Mouse (Mus musculus): ENCODE measurements around the gene Mei1. TPM values are rescaled to one million over a fixed set of nuclear protein-coding genes. Genes with fewer than 3 reads are reported as not detected.

Gene Mei1
- not detected in 2 replicates for polyA plus RNA-seq (2015; fragmentation: Nextera tagmentation; extraction: Ambion mirVana)

GRCm38 (mm10) chr15:82069898-82070297 is at the start of gene Mei1:
Mei1 (plus strand) TSS chr15:82069996.
- Histone ChIP-seq H3K4me1 (peaks cover 5% of the 10 kb centered on the region; the same call in 1 of the 2 replicates), H3K4me3 (replicated peaks) (no peak within 1 kb of the TSS), H3K9me3 (no peaks in the 10 kb centered on the region), H3K27me3 (replicated peaks) (peaks cover 25% of the 10 kb centered on the region), H3K9ac (no peak within 1 kb of the TSS), H3K36me3 (no peaks in the 10 kb centered on the region), H3K4me2 (peak within 1 kb of the TSS; percentile 33; the same call in 1 of the 2 replicates), H3K27ac (no peak within 1 kb of the TSS)
- 17% methylated on average over 40 of the region's 40 CpGs for WGBS
- ATAC-seq (ENCODE audit: insufficient read depth, low FRiP score, low read depth), result no peak

DNA sequence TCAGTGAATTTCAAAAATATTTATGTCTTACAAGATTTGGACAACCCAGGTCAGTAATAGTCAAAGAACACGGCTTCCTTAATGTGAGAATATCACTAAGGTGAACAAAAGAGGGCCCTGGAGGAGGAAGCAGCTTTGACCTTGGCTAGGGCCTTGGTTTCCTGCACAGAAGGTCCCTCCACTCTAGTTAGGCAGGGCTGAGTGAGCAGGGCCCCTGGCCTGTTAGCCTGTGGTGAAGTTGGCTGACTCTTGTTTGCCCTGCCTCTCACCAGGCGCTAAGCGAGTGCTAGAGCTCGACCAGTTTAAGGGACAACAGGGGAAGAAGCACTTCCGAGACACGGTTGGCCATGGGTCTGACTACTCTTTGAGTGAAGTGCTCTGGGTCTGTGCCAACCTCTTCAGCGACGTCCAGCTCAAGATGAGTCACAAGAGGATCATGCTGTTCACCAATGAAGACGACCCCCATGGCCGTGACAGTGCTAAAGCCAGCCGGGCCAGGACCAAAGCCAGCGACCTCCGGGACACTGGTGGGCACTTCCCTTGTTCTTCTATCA is 47.2 kb upstream of the Mei1 start:
- no peak overlapping the region for H3K27ac ChIP-seq
- H3K36me3 ChIP-seq, result peaks cover 34% of the 10 kb centered on the region

GRCm38 (mm10) chr15:82023965-82024635 is 45.7 kb upstream of the Mei1 start:
- peaks cover 39% of the 10 kb centered on the region for H3K36me3 ChIP-seq
- ATAC-seq (ENCODE audit: insufficient read depth, low FRiP score, low read depth), result no peak
- WGBS, result 81% methylated on average over 6 of the region's 6 CpGs
- H3K9me3 ChIP-seq, result no peaks in the 10 kb centered on the region
- H3K4me1 ChIP-seq, result no peaks in the 10 kb centered on the region
- H3K27ac ChIP-seq, result no peak overlapping the region
- H3K27me3 ChIP-seq (replicated peaks), result no peaks in the 10 kb centered on the region
- H3K4me2 ChIP-seq, result no peak overlapping the region
- no peak overlapping the region for H3K9ac ChIP-seq
- H3K4me3 ChIP-seq (replicated peaks), result no peak overlapping the region

More for the DNA sequence above, 47.2 kb upstream of the Mei1 start:
- Histone ChIP-seq H3K4me3 (replicated peaks) (no peak overlapping the region), H3K27me3 (replicated peaks) (no peaks in the 10 kb centered on the region), H3K4me1 (no peaks in the 10 kb centered on the region), H3K9ac (no peak overlapping the region), H3K4me2 (no peak overlapping the region), H3K9me3 (no peaks in the 10 kb centered on the region)
- WGBS, result 81% methylated on average over 13 of the region's 13 CpGs
- ATAC-seq (ENCODE audit: insufficient read depth, low FRiP score, low read depth), result no peak

- Histone ChIP-seq H3K4me3 (replicated peaks) (no peak overlapping the region), H3K36me3 (peaks cover 41% of the 10 kb centered on the region), H3K9ac (no peak overlapping the region), H3K27ac (no peak overlapping the region), H3K9me3 (no peaks in the 10 kb centered on the region), H3K4me1 (no peaks in the 10 kb centered on the region), H3K4me2 (no peak overlapping the region), H3K27me3 (replicated peaks) (no peaks in the 10 kb centered on the region)
- 85% methylated on average over 7 of the region's 7 CpGs for WGBS
- ATAC-seq (ENCODE audit: insufficient read depth, low FRiP score, low read depth), result no peak
Measured at GRCm38 (mm10) chr15:82027276-82027675, 42.5 kb upstream of the Mei1 start.

- Histone ChIP-seq H3K4me3 (replicated peaks) (no peak overlapping the region), H3K9ac (no peak overlapping the region), H3K36me3 (peaks cover 43% of the 10 kb centered on the region), H3K4me1 (no peaks in the 10 kb centered on the region), H3K9me3 (no peaks in the 10 kb centered on the region), H3K27me3 (replicated peaks) (no peaks in the 10 kb centered on the region), H3K4me2 (no peak overlapping the region), H3K27ac (no peak overlapping the region)
- no peak for ATAC-seq (ENCODE audit: insufficient read depth, low FRiP score, low read depth)
- 79% methylated on average over 7 of the region's 7 CpGs for whole genome bisulfite sequencing
Measured at GRCm38 (mm10) chr15:82027726-82028125, 42.1 kb upstream of the Mei1 start.

GRCm38 (mm10) chr15:82032386-82032785 is 37.4 kb upstream of the Mei1 start:
- 93% methylated on average over 7 of the region's 7 CpGs for WGBS
- no peak overlapping the region for H3K27ac ChIP-seq
- H3K9me3 ChIP-seq, result no peaks in the 10 kb centered on the region
- peaks cover 24% of the 10 kb centered on the region for H3K36me3 ChIP-seq
- H3K4me2 ChIP-seq, result no peak overlapping the region
- H3K4me1 ChIP-seq, result no peaks in the 10 kb centered on the region
- H3K4me3 ChIP-seq (replicated peaks), result no peak overlapping the region
- H3K27me3 ChIP-seq (replicated peaks), result no peaks in the 10 kb centered on the region
- H3K9ac ChIP-seq, result no peak overlapping the region
- ATAC-seq (ENCODE audit: insufficient read depth, low FRiP score, low read depth), result no peak

- no peak for ATAC-seq (ENCODE audit: insufficient read depth, low FRiP score, low read depth)
- H3K9ac ChIP-seq, result no peak within 1 kb of the TSS
- WGBS, result 91% methylated on average over 4 of the region's 4 CpGs
- no peaks in the 10 kb centered on the region for H3K9me3 ChIP-seq
- no peak within 1 kb of the TSS for H3K4me2 ChIP-seq
- H3K27ac ChIP-seq, result no peak within 1 kb of the TSS
- peaks cover 29% of the 10 kb centered on the region for H3K36me3 ChIP-seq
- no peaks in the 10 kb centered on the region for H3K27me3 ChIP-seq (replicated peaks)
- no peak within 1 kb of the TSS for H3K4me3 ChIP-seq (replicated peaks)
- no peaks in the 10 kb centered on the region for H3K4me1 ChIP-seq
Measured at GRCm38 (mm10) chr15:82033762-82034161, 36.0 kb upstream of the Mei1 start, which contains the start of gene Desi1. Desi1 (minus strand) TSS chr15:82033862.

DNA sequence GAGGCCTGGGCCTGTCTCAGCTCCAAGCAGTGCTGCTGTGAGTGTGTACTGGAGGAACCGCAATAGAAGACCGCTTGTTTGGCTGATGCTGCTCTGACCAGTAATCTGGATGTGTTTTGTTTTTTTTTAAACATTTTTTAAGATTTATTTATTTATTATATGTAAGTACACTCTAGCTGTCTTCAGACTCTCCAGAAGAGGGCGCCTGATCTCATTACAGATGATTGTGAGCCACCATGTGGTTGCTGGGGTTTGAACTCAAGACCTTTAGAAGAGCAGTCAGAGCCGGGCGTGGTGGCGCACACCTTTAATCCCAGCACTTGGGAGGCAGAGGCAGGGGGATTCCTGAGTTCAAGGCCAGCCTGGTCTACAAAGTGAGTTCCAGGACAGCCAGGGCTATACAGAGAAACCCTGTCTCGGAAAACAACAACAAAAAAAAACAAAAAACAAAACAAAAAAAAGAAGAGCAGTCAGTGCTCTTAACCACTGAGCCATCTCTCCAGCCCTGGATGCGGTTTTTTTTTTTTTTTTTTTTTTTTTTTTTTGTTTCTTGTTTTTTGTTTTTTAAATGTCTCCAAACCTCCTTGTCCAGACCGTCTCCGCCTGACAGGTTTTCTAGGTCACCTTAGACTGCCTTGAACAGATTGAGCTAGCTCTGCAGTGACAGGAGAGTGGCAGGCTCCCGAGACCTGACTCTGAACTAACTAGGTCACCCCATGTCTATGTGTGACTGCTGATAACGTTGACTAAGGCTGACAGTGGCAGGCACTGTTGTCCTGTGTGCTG is 33.7 kb upstream of the Mei1 start:
- Histone ChIP-seq H3K36me3 (peaks cover 41% of the 10 kb centered on the region), H3K9me3 (no peaks in the 10 kb centered on the region), H3K4me3 (replicated peaks) (no peak overlapping the region), H3K4me1 (no peaks in the 10 kb centered on the region), H3K9ac (no peak overlapping the region), H3K4me2 (no peak overlapping the region), H3K27me3 (replicated peaks) (no peaks in the 10 kb centered on the region), H3K27ac (no peak overlapping the region)
- ATAC-seq (ENCODE audit: insufficient read depth, low FRiP score, low read depth), result no peak
- WGBS, result 81% methylated on average over 12 of the region's 12 CpGs

DNA sequence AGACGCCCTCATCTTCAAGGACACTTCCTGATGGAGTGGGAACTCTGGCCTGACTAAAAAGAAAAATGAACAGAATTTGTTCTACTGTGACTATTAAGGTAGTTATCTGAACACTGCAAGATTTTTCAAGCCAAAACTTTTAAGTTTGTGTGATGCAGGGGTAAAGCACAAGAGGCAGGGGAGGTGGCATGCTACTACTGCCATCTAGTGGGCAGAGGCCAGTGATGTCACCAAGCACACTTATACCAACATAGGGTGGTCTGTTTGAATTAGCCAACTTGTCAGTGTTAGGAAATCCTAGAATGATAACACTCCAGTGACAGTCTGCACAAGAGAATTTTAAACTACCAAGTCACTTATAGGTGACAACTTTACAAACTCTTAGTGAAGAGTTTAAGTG is 29.1 kb upstream of the Mei1 start:
- Histone ChIP-seq H3K36me3 (peaks cover 43% of the 10 kb centered on the region), H3K27me3 (replicated peaks) (no peaks in the 10 kb centered on the region), H3K4me1 (no peaks in the 10 kb centered on the region; the same call in 1 of the 2 replicates), H3K4me2 (no peak overlapping the region), H3K9me3 (no peaks in the 10 kb centered on the region), H3K4me3 (replicated peaks) (no peak overlapping the region), H3K9ac (no peak overlapping the region), H3K27ac (no peak overlapping the region)
- WGBS, result 95% methylated on average over 1 of the region's 1 CpGs
- no peak for ATAC-seq (ENCODE audit: insufficient read depth, low FRiP score, low read depth)

GRCm38 (mm10) chr15:82044166-82044784 is 25.5 kb upstream of the Mei1 start:
- WGBS, result 98% methylated on average over 7 of the region's 7 CpGs
- Histone ChIP-seq H3K9me3 (no peaks in the 10 kb centered on the region), H3K9ac (no peak overlapping the region), H3K27ac (no peak overlapping the region), H3K27me3 (replicated peaks) (no peaks in the 10 kb centered on the region), H3K4me3 (replicated peaks) (no peak overlapping the region), H3K36me3 (peaks cover 25% of the 10 kb centered on the region), H3K4me2 (no peak overlapping the region), H3K4me1 (peaks cover 9% of the 10 kb centered on the region; the same call in 1 of the 2 replicates)
- ATAC-seq (ENCODE audit: insufficient read depth, low FRiP score, low read depth), result no peak

GRCm38 (mm10) chr15:82046246-82046891 is 23.4 kb upstream of the Mei1 start:
- WGBS, result 1% methylated on average over 26 of the region's 26 CpGs
- peaks cover 11% of the 10 kb centered on the region for H3K36me3 ChIP-seq
- peak overlapping the region; percentile 94 for H3K27ac ChIP-seq
- H3K9me3 ChIP-seq, result no peaks in the 10 kb centered on the region
- H3K9ac ChIP-seq, result peak overlapping the region; percentile 99
- H3K4me1 ChIP-seq, result peaks cover 9% of the 10 kb centered on the region; the same call in 1 of the 2 replicates
- peak; percentile 40; the same call in 1 of the 2 replicates for ATAC-seq (ENCODE audit: insufficient read depth, low FRiP score, low read depth)
- H3K27me3 ChIP-seq (replicated peaks), result no peaks in the 10 kb centered on the region
- H3K4me2 ChIP-seq, result peak overlapping the region; percentile 85
- peak overlapping the region; percentile 100 for H3K4me3 ChIP-seq (replicated peaks)
